Mouse (Mus musculus): ENCODE measurements around the gene Naga. TPM values are rescaled to one million over a fixed set of nuclear protein-coding genes. Genes with fewer than 3 reads are reported as not detected.

Gene Naga
- polyA plus RNA-seq, 1 experiment, result 20.9 TPM

- TF ChIP-seq MAX (IDR thresholded peaks at IDR 0.05), result no peak
- no peak for TF ChIP-seq CTCF (IDR thresholded peaks at IDR 0.05; ENCODE audit: control insufficient read depth, insufficient read depth, insufficient read length)
- no peak for TF ChIP-seq MYOD1 (IDR thresholded peaks at IDR 0.05; ENCODE audit: control insufficient read depth, insufficient read length, low read depth)
- no peak for TF ChIP-seq MYOG (IDR thresholded peaks at IDR 0.05; ENCODE audit: control insufficient read depth, extremely low read depth, insufficient read length)
- no peak for TF ChIP-seq CEBPB (IDR thresholded peaks at IDR 0.05; ENCODE audit: low read depth)
- no peak for TF ChIP-seq FOSL1 (IDR thresholded peaks at IDR 0.05; ENCODE audit: insufficient read depth, low read length, poor library complexity, severe bottlenecking)
- TF ChIP-seq USF1 (IDR thresholded peaks at IDR 0.05; ENCODE audit: low read depth), result no peak
Measured at GRCm38 (mm10) chr15:82280638-82281037, 58.1 kb downstream of the Naga start.

More at GRCm38 (mm10) chr15:82280638-82281037, 58.1 kb downstream of the Naga start:
- no peak overlapping the region for H3K4me3 ChIP-seq (ENCODE audit: insufficient read depth, poor library complexity, severe bottlenecking)
- no peak overlapping the region for H3ac ChIP-seq (ENCODE audit: control insufficient read depth, insufficient read length, low read depth)
- H3K27me3 ChIP-seq (ENCODE audit: control insufficient read depth, insufficient read depth, insufficient read length), result peaks cover 62% of the 10 kb centered on the region
- no peaks in the 10 kb centered on the region for H3K79me3 ChIP-seq (ENCODE audit: low read depth)
- no peaks in the 10 kb centered on the region for H3K79me2 ChIP-seq (ENCODE audit: control insufficient read depth, insufficient read depth)
- H3K36me3 ChIP-seq (ENCODE audit: control insufficient read depth, insufficient read depth), result no peaks in the 10 kb centered on the region

Other genes starting within 250 kb of the Naga start
- 20.2 TPM for gene Ccdc134, start 211.0 kb downstream of the Naga start, polyA plus RNA-seq (2012; fragmentation: generic; extraction: Trizol)
- 180 TPM for gene Srebf2, start 191.7 kb downstream of the Naga start, polyA plus RNA-seq (2012; fragmentation: generic; extraction: Trizol)
- gene Shisa8, start 126.1 kb downstream of the Naga start, polyA plus RNA-seq (2012; fragmentation: generic; extraction: Trizol), result 0.06 TPM
- 0.16 TPM for gene Tnfrsf13c, start 114.6 kb downstream of the Naga start, polyA plus RNA-seq (2012; fragmentation: generic; extraction: Trizol)
- gene Cenpm, start 94.2 kb downstream of the Naga start, polyA plus RNA-seq (2012; fragmentation: generic; extraction: Trizol), result 46.3 TPM
- not detected for gene 1500009C09Rik, start 86.5 kb downstream of the Naga start, polyA plus RNA-seq (2012; fragmentation: generic; extraction: Trizol)
- gene Sept3, start 64.0 kb downstream of the Naga start, polyA plus RNA-seq (2012; fragmentation: generic; extraction: Trizol), result 0.06 TPM
- not detected for gene Wbp2nl, start 40.0 kb downstream of the Naga start, polyA plus RNA-seq (2012; fragmentation: generic; extraction: Trizol)
- gene Pheta2, start within 50 bp of the Naga start, polyA plus RNA-seq (2012; fragmentation: generic; extraction: Trizol), result 0.02 TPM
- gene Smdt1, start within 50 bp of the Naga start, polyA plus RNA-seq (2012; fragmentation: generic; extraction: Trizol), result 481 TPM
- gene Ndufa6, start 15.4 kb upstream of the Naga start, polyA plus RNA-seq (2012; fragmentation: generic; extraction: Trizol), result 385 TPM
- gene Cyp2d22, start 41.3 kb upstream of the Naga start, polyA plus RNA-seq (2012; fragmentation: generic; extraction: Trizol), result 0.06 TPM
- gene Cyp2d11, start 55.1 kb upstream of the Naga start, polyA plus RNA-seq (2012; fragmentation: generic; extraction: Trizol), result not detected
- not detected for gene Cyp2d10, start 68.3 kb upstream of the Naga start, polyA plus RNA-seq (2012; fragmentation: generic; extraction: Trizol)
- gene Cyp2d9, start 94.5 kb upstream of the Naga start, polyA plus RNA-seq (2012; fragmentation: generic; extraction: Trizol), result not detected
- not detected for gene Cyp2d12, start 216.1 kb upstream of the Naga start, polyA plus RNA-seq (2012; fragmentation: generic; extraction: Trizol)